Mouse (Mus musculus) ES-Bruce4 (cell line): Measurements from ENCODE around the gene Setdb1. TPM values are rescaled to one million over a fixed set of nuclear protein-coding genes. Genes with fewer than 3 reads are reported as not detected.

Source experiments
- H3K27ac ChIP-seq: 2 replicates; pipeline ENCODE4 v1.5.1; 2012; ENCODE audit warnings: low read length, inconsistent platforms; ENCODE audit not compliant: insufficient read depth
- H3K27me3 ChIP-seq: 2 replicates; pipeline ENCODE4 v1.6.1; 2012; ENCODE audit warnings: mild to moderate bottlenecking, low read length, inconsistent platforms; ENCODE audit not compliant: control insufficient read depth, poor library complexity, insufficient read depth, severe bottlenecking
- H3K36me3 ChIP-seq: 2 replicates; pipeline ENCODE4 v1.6.1; 2012; ENCODE audit warnings: inconsistent platforms, mild to moderate bottlenecking, low read length, moderate library complexity; ENCODE audit not compliant: control insufficient read depth, poor library complexity, insufficient read depth, severe bottlenecking
- H3K4me1 ChIP-seq: one replicate; pipeline ENCODE4 v1.8.1; 2011; ENCODE audit warnings: low read length; ENCODE audit not compliant: control insufficient read depth, insufficient read depth
- H3K4me3 ChIP-seq: 2 replicates; pipeline ENCODE4 v1.5.1; 2011; ENCODE audit warnings: low read depth, mild to moderate bottlenecking, low read length
- H3K9ac ChIP-seq: 2 replicates; pipeline ENCODE4 v1.6.1; 2012; ENCODE audit warnings: low read depth, mild to moderate bottlenecking, inconsistent platforms; ENCODE audit not compliant: poor library complexity, severe bottlenecking
- H3K9me3 ChIP-seq: replicated peaks from 2 replicates; pipeline ENCODE4 v1.6.1; 2012; ENCODE audit warnings: mild to moderate bottlenecking, low read length, inconsistent platforms; ENCODE audit not compliant: control insufficient read depth, poor library complexity, insufficient read depth, severe bottlenecking
- CTCF ChIP-seq: IDR thresholded peaks from one replicate; pipeline ENCODE4 v1.8.1; 2011; ENCODE audit warnings: low read depth, low read length
- EP300 ChIP-seq: IDR thresholded peaks from 2 replicates; pipeline ENCODE4 v1.6.1; 2011; ENCODE audit warnings: low read depth, low read length; ENCODE audit not compliant: insufficient read depth
- POLR2A ChIP-seq: IDR thresholded peaks from one replicate; pipeline ENCODE4 v1.8.1; 2011; ENCODE audit warnings: low read length; ENCODE audit not compliant: insufficient read depth
- polyA plus RNA-seq: library from polyadenylated mRNA; stranded (reverse); fragments of >200 nt; gene quantifications from 2 replicates; pipeline ENCODE4 v1.2.4, GENCODE M21; 2011; ENCODE audit warnings: low read depth; ENCODE audit not compliant: missing spikeins, insufficient read depth, insufficient read length

Setdb1 gene
- polyA plus RNA-seq, 1 experiment: 73.3 TPM

DNA sequence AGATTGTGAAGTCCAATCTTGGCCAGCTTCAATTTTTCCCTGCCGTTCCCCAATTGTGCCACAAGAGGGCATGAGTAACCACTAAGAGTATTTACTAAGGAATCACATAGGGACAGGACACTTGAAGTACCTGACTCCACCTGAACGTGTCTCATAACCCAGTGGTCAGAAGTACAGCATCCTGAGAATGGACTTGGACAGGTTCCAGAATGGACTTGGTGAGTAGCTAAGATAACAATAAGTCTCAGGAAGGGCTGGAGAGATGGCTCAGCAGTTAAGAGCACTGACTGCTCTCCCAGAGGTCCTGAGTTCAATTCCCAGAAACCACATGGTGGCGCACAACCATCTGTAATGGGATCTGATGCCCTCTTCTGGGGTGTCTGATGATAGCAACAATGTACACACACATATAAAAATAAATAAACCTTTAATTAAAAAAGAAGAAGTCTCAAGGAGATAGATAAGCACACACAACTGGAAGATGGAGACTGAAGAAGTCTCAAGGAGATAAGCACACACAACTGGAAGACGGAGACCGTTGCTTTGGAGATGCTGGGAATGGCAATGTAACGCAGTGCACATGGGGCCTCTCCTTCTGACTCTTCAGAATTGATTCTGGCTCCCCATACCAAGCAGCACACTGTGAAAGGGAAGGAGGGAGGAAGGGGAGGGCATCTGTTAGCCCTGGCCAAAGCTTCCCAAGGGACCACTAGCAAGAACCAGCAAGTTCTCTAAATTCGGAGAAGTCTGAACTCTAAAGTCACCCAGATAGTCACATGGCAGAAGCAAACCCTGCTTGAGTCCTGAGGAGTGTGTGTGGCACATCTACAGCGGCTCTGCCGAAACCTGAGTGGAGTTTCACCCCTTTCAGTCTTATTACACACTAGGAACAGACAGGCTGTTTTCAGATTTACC lies 45.8 kb downstream of the Setdb1 start:
- H3K4me1 ChIP-seq: peaks cover 5% of the 10 kb centered on the region
- no peaks in the 10 kb centered on the region for H3K27me3 ChIP-seq
- no peak overlapping the region for H3K27ac ChIP-seq
- no peak overlapping the region for H3K9ac ChIP-seq
- H3K9me3 ChIP-seq: no peaks in the 10 kb centered on the region
- no peak overlapping the region for H3K4me3 ChIP-seq
- peak; percentile 33 for TF ChIP-seq CTCF
- TF ChIP-seq POLR2A: no peak
- no peak for TF ChIP-seq EP300
- no peaks in the 10 kb centered on the region for H3K36me3 ChIP-seq

DNA sequence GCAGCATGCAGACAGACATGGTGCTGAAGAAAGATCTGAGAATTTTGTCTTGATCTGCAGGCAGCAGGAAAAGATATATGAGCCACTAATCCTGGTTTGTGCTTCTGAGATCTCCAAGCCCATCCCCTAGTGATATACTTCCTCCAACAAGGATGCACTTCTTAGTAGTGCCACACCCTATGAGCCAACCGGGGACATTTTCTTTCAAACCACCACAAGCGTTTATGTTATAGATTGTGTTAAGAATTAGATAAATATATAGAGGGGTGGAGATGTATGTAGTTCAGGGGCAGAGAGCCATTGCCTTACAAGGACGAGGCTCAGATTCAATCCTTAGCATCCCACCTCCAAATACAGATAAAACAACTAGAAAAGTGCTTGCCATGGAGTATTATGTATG lies 46.5 kb downstream of the Setdb1 start:
- Histone ChIP-seq H3K27me3 (no peaks in the 10 kb centered on the region), H3K4me3 (no peak overlapping the region), H3K27ac (no peak overlapping the region), H3K36me3 (no peaks in the 10 kb centered on the region), H3K4me1 (peaks cover 5% of the 10 kb centered on the region), H3K9ac (no peak overlapping the region), H3K9me3 (no peaks in the 10 kb centered on the region)
- no peak for TF ChIP-seq EP300
- TF ChIP-seq CTCF: no peak
- TF ChIP-seq POLR2A: no peak

DNA sequence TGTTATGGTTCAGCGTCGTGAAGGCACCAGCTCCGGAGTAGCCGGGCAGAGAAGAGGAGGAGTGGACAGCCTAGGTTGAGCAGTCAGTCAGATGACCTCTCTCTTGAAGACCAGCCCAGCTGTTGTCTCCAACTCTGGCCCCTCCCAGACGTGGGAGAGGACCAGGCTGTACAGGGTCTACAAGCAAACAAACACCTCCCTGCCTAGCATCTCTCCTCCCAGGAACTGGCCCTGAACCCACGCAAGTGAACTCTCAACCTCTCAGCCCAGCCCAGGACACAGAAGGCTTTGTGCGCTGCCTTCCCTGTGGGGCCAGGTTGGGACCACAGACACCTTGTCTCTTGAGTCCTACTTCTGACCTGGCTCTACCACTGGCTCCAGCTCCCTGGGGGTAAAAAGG lies 49.9 kb downstream of the Setdb1 start, which contains the start of gene Anxa9:
TSS of gene Anxa9 (minus strand) at position 77 of the 400 bp plus-strand sequence.
- no peak within 1 kb of the TSS for H3K9ac ChIP-seq
- TF ChIP-seq POLR2A (no peak), CTCF (no peak), EP300 (no peak)

DNA sequence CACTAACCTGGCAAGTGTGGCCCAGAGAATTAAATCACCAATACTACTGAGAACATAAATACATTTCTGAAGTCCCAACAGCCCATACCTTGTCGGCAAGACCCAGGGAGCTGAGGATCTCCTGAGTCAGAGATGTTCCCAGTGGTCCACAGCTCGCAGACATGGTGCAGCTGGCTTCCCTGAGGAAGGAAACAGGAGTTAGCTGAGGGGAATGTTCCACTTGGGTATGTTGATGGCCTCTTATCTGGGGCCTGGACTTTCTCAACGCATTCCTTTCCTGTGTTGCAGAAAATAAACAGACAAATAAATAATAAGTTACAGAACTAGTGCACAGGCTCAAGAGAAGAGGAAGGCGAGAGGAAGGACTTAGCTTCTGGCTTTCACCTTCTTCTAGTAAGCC lies 50.8 kb downstream of the Setdb1 start:
- no peak overlapping the region for H3K27ac ChIP-seq
- H3K4me1 ChIP-seq: peaks cover 5% of the 10 kb centered on the region
- no peaks in the 10 kb centered on the region for H3K36me3 ChIP-seq
- no peak overlapping the region for H3K4me3 ChIP-seq
- no peaks in the 10 kb centered on the region for H3K9me3 ChIP-seq
- no peaks in the 10 kb centered on the region for H3K27me3 ChIP-seq
- H3K9ac ChIP-seq: no peak overlapping the region
- TF ChIP-seq POLR2A (no peak), CTCF (no peak), EP300 (no peak)

More for the DNA sequence above, 49.9 kb downstream of the Setdb1 start, which contains the start of gene Anxa9:
- Histone ChIP-seq H3K36me3 (no peaks in the 10 kb centered on the region), H3K4me1 (peaks cover 5% of the 10 kb centered on the region), H3K27ac (peak within 1 kb of the TSS; percentile 68), H3K4me3 (no peak within 1 kb of the TSS), H3K9me3 (no peaks in the 10 kb centered on the region), H3K27me3 (no peaks in the 10 kb centered on the region)

DNA sequence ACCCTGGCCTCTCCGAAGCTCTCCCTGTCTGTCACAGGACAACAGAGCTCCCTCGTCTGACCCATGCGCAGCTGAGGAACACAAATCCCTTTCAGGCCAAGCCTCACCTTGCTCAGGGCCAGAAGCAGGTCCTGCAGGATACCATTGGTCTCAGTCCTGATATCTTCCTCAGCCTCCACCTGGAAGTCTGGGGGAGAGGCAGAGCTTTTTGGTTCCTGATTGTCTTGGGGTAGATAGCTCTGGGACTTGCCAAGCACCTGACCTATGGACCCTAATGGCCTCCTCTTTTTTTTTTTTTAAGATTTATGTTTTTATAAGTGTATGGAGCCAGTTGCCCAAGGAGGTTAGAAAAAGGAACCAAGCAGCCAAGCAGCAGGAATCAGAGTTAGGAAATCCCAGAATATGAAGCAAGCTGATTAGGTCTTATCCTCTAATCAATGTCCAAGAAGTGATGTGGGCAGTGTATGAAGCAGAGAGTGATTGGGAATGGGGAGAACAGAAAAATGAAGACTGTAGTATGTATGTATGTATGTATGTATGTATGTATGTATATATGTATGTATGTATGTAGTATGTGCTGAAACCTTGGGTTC lies 55.7 kb downstream of the Setdb1 start:
- TF ChIP-seq EP300: no peak
- no peak for TF ChIP-seq POLR2A
- Histone ChIP-seq H3K9me3 (no peaks in the 10 kb centered on the region), H3K4me1 (no peaks in the 10 kb centered on the region), H3K9ac (no peak overlapping the region), H3K27ac (no peak overlapping the region), H3K36me3 (no peaks in the 10 kb centered on the region), H3K4me3 (no peak overlapping the region), H3K27me3 (no peaks in the 10 kb centered on the region)

DNA sequence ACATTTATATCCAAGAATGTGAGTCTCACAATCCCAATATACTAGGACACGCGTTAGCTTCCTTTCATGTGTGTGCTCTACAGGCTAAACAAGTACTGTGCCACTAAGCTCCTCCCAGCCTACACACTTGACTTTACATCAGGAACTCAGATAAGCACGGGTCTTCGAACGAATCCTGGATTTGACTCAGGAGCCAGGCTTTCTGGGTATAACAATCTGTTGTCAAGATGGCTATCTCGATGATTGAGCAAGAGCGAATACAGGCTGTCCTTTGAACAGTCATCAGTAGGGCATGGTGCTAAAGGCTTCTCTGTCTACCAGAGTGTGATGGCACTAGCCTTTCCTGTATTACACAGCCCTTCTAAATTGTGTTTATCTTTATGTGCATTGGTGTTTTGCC lies 59.0 kb downstream of the Setdb1 start:
- Histone ChIP-seq H3K9ac (no peak overlapping the region), H3K4me1 (peaks cover 6% of the 10 kb centered on the region), H3K27ac (no peak overlapping the region), H3K27me3 (no peaks in the 10 kb centered on the region), H3K9me3 (no peaks in the 10 kb centered on the region), H3K36me3 (peaks cover 7% of the 10 kb centered on the region; the same call in 1 of the 2 replicates), H3K4me3 (no peak overlapping the region)
- no peak for TF ChIP-seq POLR2A
- TF ChIP-seq CTCF: no peak
- TF ChIP-seq EP300: no peak
